Mouse (Mus musculus) neural tube, embryonic 11.5 days (tissue): ENCODE measurements around the gene 1810010H24Rik. TPM values are rescaled to one million over a fixed set of nuclear protein-coding genes. Genes with fewer than 3 reads are reported as not detected.

ENCODE experiments used
- ATAC-seq: fragments of 200-750 bp; cut with Nextera tagmentation; 2 replicates; pipeline ENCODE4 v1.8.0; 2017; ENCODE audit warnings: moderate number of reproducible peaks, mild to moderate bottlenecking, moderate TSS enrichment, moderate library complexity; ENCODE audit not compliant: insufficient read depth, low FRiP score, low TSS enrichment
- DNase-seq: peaks from one replicate; pipeline ENCODE4 v3.0.0-alpha.2; 2015; ENCODE audit warnings: low spot score
- H3K27ac ChIP-seq: fragments of 300-500 bp; sonication (generic); 2 replicates; pipeline ENCODE4 v1.5.1; 2014; ENCODE audit warnings: low read depth, mild to moderate bottlenecking, low read length
- H3K27me3 ChIP-seq: fragments of 300-500 bp; sonication (generic); 2 replicates; pipeline ENCODE4 v1.6.1; 2014; ENCODE audit warnings: mild to moderate bottlenecking, low read length, mixed read lengths; ENCODE audit not compliant: control insufficient read depth, insufficient read depth
- H3K36me3 ChIP-seq: fragments of 300-500 bp; sonication (generic); 2 replicates; pipeline ENCODE4 v1.6.1; 2014; ENCODE audit warnings: mild to moderate bottlenecking, low read length, moderate library complexity, mixed read lengths; ENCODE audit not compliant: control insufficient read depth, insufficient read depth
- H3K4me1 ChIP-seq: fragments of 300-500 bp; sonication (generic); 2 replicates; pipeline ENCODE4 v1.6.1; 2014; ENCODE audit warnings: low read length, mixed read lengths; ENCODE audit not compliant: control insufficient read depth, insufficient read depth
- H3K4me2 ChIP-seq: fragments of 300-500 bp; sonication (generic); 2 replicates; pipeline ENCODE4 v1.6.1; 2014; ENCODE audit warnings: low read depth, mild to moderate bottlenecking, moderate library complexity
- H3K4me3 ChIP-seq: fragments of 300-500 bp; sonication (generic); 2 replicates; pipeline ENCODE4 v1.5.1; 2014; ENCODE audit warnings: low read depth, low read length
- H3K9ac ChIP-seq: fragments of 300-500 bp; sonication (generic); 2 replicates; pipeline ENCODE4 v1.6.1; 2014; ENCODE audit warnings: mild to moderate bottlenecking, low read length
- H3K9me3 ChIP-seq: fragments of 300-500 bp; sonication (generic); 2 replicates; pipeline ENCODE4 v1.6.1; 2016; ENCODE audit warnings: low read length; ENCODE audit not compliant: control insufficient read depth
- WGBS: fragments of 180-500 bp; shearing (Covaris S2); extraction: QIAGEN DNeasy Blood & Tissue Kit; methylation state at CpG from one replicate; pipeline ENCODE4 v1.1.7; 2014; 5-methylcytosine and 5-hydroxymethylcytosine counted together
- polyA plus RNA-seq: library from polyadenylated mRNA; unstranded; fragments of >200 nt; fragmentation: Nextera tagmentation; extraction: Ambion mirVana; gene quantifications from 2 replicates; pipeline ENCODE4 v1.2.1, GENCODE M21; 2014

Gene 1810010H24Rik
- polyA plus RNA-seq, 1 experiment from 2014 or later: 4.5 TPM

GRCm38 (mm10) chr11:107028754-107029153 lies 3.3 kb downstream of the 1810010H24Rik start:
- WGBS: 75% methylated on average over 6 of the region's 6 CpGs
- ATAC-seq (no peak), DNase-seq (no peak)
- H3K4me3 ChIP-seq: peak overlapping the region; percentile 47
- H3K9ac ChIP-seq: peak overlapping the region; percentile 61
- no peaks in the 10 kb centered on the region for H3K27me3 ChIP-seq
- H3K4me2 ChIP-seq: peak overlapping the region; percentile 55
- peaks cover 12% of the 10 kb centered on the region for H3K4me1 ChIP-seq
- H3K27ac ChIP-seq: no peak overlapping the region
- no peaks in the 10 kb centered on the region for H3K9me3 ChIP-seq
- H3K36me3 ChIP-seq: no peaks in the 10 kb centered on the region

GRCm38 (mm10) chr11:107029536-107029935 lies 4.1 kb downstream of the 1810010H24Rik start:
- no peaks in the 10 kb centered on the region for H3K9me3 ChIP-seq
- no peak overlapping the region for H3K27ac ChIP-seq
- DNase-seq: no peak
- 60% methylated on average over 19 of the region's 19 CpGs for WGBS
- no peaks in the 10 kb centered on the region for H3K36me3 ChIP-seq
- no peak for ATAC-seq
- no peak overlapping the region for H3K9ac ChIP-seq
- no peak overlapping the region for H3K4me3 ChIP-seq
- H3K27me3 ChIP-seq: no peaks in the 10 kb centered on the region
- no peak overlapping the region for H3K4me2 ChIP-seq
- H3K4me1 ChIP-seq: peaks cover 12% of the 10 kb centered on the region

GRCm38 (mm10) chr11:107031635-107032034 lies 6.2 kb downstream of the 1810010H24Rik start:
- no peak overlapping the region for H3K27ac ChIP-seq
- ATAC-seq (no peak), DNase-seq (no peak)
- H3K4me1 ChIP-seq: no peaks in the 10 kb centered on the region
- no peak overlapping the region for H3K4me3 ChIP-seq
- no peak overlapping the region for H3K4me2 ChIP-seq
- H3K9me3 ChIP-seq: no peaks in the 10 kb centered on the region
- WGBS: 43% methylated on average over 7 of the region's 7 CpGs
- no peaks in the 10 kb centered on the region for H3K36me3 ChIP-seq
- H3K9ac ChIP-seq: no peak overlapping the region
- no peaks in the 10 kb centered on the region for H3K27me3 ChIP-seq

- no peak overlapping the region for H3K4me3 ChIP-seq
- peaks cover 2% of the 10 kb centered on the region; the same call in 1 of the 2 replicates for H3K36me3 ChIP-seq
- H3K27ac ChIP-seq: no peak overlapping the region
- DNase-seq (no peak), ATAC-seq (no peak)
- no peaks in the 10 kb centered on the region for H3K9me3 ChIP-seq
- no peaks in the 10 kb centered on the region for H3K4me1 ChIP-seq
- H3K27me3 ChIP-seq: no peaks in the 10 kb centered on the region
- no peak overlapping the region for H3K4me2 ChIP-seq
- WGBS: 89% methylated on average over 10 of the region's 10 CpGs
- H3K9ac ChIP-seq: no peak overlapping the region
Observed at GRCm38 (mm10) chr11:107034085-107034810, 8.8 kb downstream of the 1810010H24Rik start.

GRCm38 (mm10) chr11:107039417-107039816 lies 13.9 kb downstream of the 1810010H24Rik start:
- H3K4me2 ChIP-seq: no peak overlapping the region
- H3K9me3 ChIP-seq: no peaks in the 10 kb centered on the region
- H3K36me3 ChIP-seq: peaks cover 6% of the 10 kb centered on the region
- WGBS: 96% methylated on average over 5 of the region's 5 CpGs
- ATAC-seq: no peak
- H3K27me3 ChIP-seq: no peaks in the 10 kb centered on the region
- no peak for DNase-seq
- no peak overlapping the region for H3K9ac ChIP-seq
- no peak overlapping the region for H3K4me3 ChIP-seq
- no peaks in the 10 kb centered on the region for H3K4me1 ChIP-seq
- H3K27ac ChIP-seq: no peak overlapping the region

GRCm38 (mm10) chr11:107041396-107041795 lies 15.9 kb downstream of the 1810010H24Rik start:
- Histone ChIP-seq H3K4me2 (no peak overlapping the region), H3K4me3 (no peak overlapping the region), H3K9ac (no peak overlapping the region), H3K27ac (no peak overlapping the region), H3K9me3 (no peaks in the 10 kb centered on the region), H3K4me1 (no peaks in the 10 kb centered on the region), H3K27me3 (no peaks in the 10 kb centered on the region), H3K36me3 (peaks cover 11% of the 10 kb centered on the region)
- ATAC-seq (no peak), DNase-seq (no peak)
- WGBS: 93% methylated on average over 3 of the region's 3 CpGs

- Histone ChIP-seq H3K36me3 (peaks cover 14% of the 10 kb centered on the region), H3K27ac (no peak overlapping the region), H3K4me3 (no peak overlapping the region), H3K4me1 (no peaks in the 10 kb centered on the region), H3K9ac (no peak overlapping the region), H3K9me3 (no peaks in the 10 kb centered on the region), H3K4me2 (no peak overlapping the region), H3K27me3 (no peaks in the 10 kb centered on the region)
- no peak for ATAC-seq
- 95% methylated on average over 11 of the region's 11 CpGs for WGBS
- no peak for DNase-seq
Observed at GRCm38 (mm10) chr11:107043361-107043760, 17.9 kb downstream of the 1810010H24Rik start.

GRCm38 (mm10) chr11:107044321-107044720 lies 18.8 kb downstream of the 1810010H24Rik start:
- Histone ChIP-seq H3K9me3 (no peaks in the 10 kb centered on the region), H3K4me1 (no peaks in the 10 kb centered on the region), H3K4me3 (no peak overlapping the region), H3K36me3 (peaks cover 14% of the 10 kb centered on the region), H3K9ac (no peak overlapping the region), H3K4me2 (no peak overlapping the region), H3K27ac (no peak overlapping the region), H3K27me3 (no peaks in the 10 kb centered on the region)
- DNase-seq (peak; percentile 59), ATAC-seq (no peak)
- WGBS: 64% methylated on average over 5 of the region's 5 CpGs

GRCm38 (mm10) chr11:107045546-107045945 lies 20.1 kb downstream of the 1810010H24Rik start:
- no peak overlapping the region for H3K9ac ChIP-seq
- 97% methylated on average over 4 of the region's 4 CpGs for WGBS
- no peak overlapping the region for H3K27ac ChIP-seq
- peaks cover 14% of the 10 kb centered on the region for H3K36me3 ChIP-seq
- H3K4me3 ChIP-seq: no peak overlapping the region
- H3K4me2 ChIP-seq: no peak overlapping the region
- ATAC-seq (no peak), DNase-seq (no peak)
- no peaks in the 10 kb centered on the region for H3K27me3 ChIP-seq
- H3K9me3 ChIP-seq: no peaks in the 10 kb centered on the region
- H3K4me1 ChIP-seq: no peaks in the 10 kb centered on the region
